Mouse (Mus musculus) erythroblast, embryonic 14.5 days (primary cell): Measurements from ENCODE around the gene Ifngr2.

Source experiments
- GATA1 ChIP-seq: IDR thresholded peaks from 2 replicates; pipeline ENCODE4 v1.6.1; 2012; ENCODE audit warnings: low read length, inconsistent platforms, mixed read lengths
- TAL1 ChIP-seq: IDR thresholded peaks from 3 replicates; pipeline ENCODE4 v1.6.1; 2012; ENCODE audit warnings: low read length, inconsistent platforms, mixed read lengths

DNA sequence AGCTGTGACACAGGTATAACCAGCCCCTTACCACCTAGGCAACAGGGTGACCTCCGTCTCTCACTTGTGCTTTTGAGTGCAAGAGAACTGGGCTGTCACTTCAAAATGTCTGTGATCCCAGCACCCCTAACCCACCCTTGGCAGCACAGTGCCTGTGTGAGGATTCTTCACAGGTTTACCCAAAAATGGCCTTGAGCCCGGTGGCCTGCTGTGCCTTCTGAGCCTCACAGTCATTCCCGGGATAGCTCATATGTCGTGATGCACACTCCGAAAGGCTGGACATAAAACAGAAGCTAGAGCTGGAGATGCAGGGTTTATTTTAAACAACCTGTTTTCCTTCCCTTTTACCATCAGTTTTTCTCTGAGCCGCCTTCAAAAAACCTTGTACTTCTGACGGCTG is 42.2 kb upstream of the Ifngr2 start:
- TF ChIP-seq GATA1 (no peak), TAL1 (no peak)
